Mouse (Mus musculus) embryonic facial prominence, embryonic 13.5 days (tissue): ENCODE measurements around the gene Tbc1d2. TPM values are rescaled to one million over a fixed set of nuclear protein-coding genes. Genes with fewer than 3 reads are reported as not detected.
"Not testable (repeated sequence)": the region's sequence is repeated elsewhere in the genome, so short reads cannot be mapped to it uniquely, and the experiment has no call there.

Source experiments
- ATAC-seq: fragments of 200-750 bp; cut with Nextera tagmentation; 2 replicates; pipeline ENCODE4 v1.8.0; 2017; ENCODE audit warnings: low read depth; ENCODE audit not compliant: insufficient number of reproducible peaks, insufficient read depth, low FRiP score, low TSS enrichment
- H3K27ac ChIP-seq: fragments of 300-500 bp; sonication (generic); 2 replicates; pipeline ENCODE4 v1.5.1; 2015; ENCODE audit warnings: moderate library complexity, mild to moderate bottlenecking, inconsistent platforms
- H3K27me3 ChIP-seq: fragments of 300-500 bp; sonication (generic); 2 replicates; pipeline ENCODE4 v1.6.1; 2015; ENCODE audit warnings: mild to moderate bottlenecking, inconsistent platforms
- H3K36me3 ChIP-seq: fragments of 300-500 bp; sonication (generic); 2 replicates; pipeline ENCODE4 v1.6.1; 2015; ENCODE audit warnings: mild to moderate bottlenecking, inconsistent platforms
- H3K4me1 ChIP-seq: fragments of 300-500 bp; sonication (generic); 2 replicates; pipeline ENCODE4 v1.6.1; 2015; ENCODE audit warnings: inconsistent platforms
- H3K4me2 ChIP-seq: fragments of 300-500 bp; sonication (generic); 2 replicates; pipeline ENCODE4 v1.6.1; 2015; ENCODE audit warnings: moderate library complexity, mild to moderate bottlenecking, inconsistent platforms
- H3K4me3 ChIP-seq: fragments of 300-500 bp; sonication (generic); 2 replicates; pipeline ENCODE4 v1.5.1; 2015; ENCODE audit warnings: mild to moderate bottlenecking, inconsistent platforms
- H3K9ac ChIP-seq: fragments of 300-500 bp; sonication (generic); 2 replicates; pipeline ENCODE4 v1.6.1; 2015; ENCODE audit warnings: mild to moderate bottlenecking, inconsistent platforms
- H3K9me3 ChIP-seq: fragments of 300-500 bp; sonication (generic); 2 replicates; pipeline ENCODE4 v1.6.1; 2016; ENCODE audit warnings: inconsistent platforms
- WGBS: fragments of 180-500 bp; shearing (Covaris S2); methylation state at CpG from one replicate; pipeline ENCODE4 v1.1.7; 2015; ENCODE audit warnings: mixed read lengths; 5-methylcytosine and 5-hydroxymethylcytosine counted together
- polyA plus RNA-seq: library from polyadenylated mRNA; unstranded; fragments of >200 nt; fragmentation: Nextera tagmentation; extraction: Ambion mirVana; gene quantifications from 2 replicates; pipeline ENCODE4 v1.2.1, GENCODE M21; 2015

Gene Tbc1d2
- polyA plus RNA-seq, 1 experiment from 2014 or later, result 2.8 TPM

GRCm38 (mm10) chr4:46575509-46576284, 74.3 kb downstream of the Tbc1d2 start:
- H3K9me3 ChIP-seq, H3K4me1 ChIP-seq, ATAC-seq, H3K9ac ChIP-seq, H3K27ac ChIP-seq, H3K4me2 ChIP-seq, H3K36me3 ChIP-seq, H3K27me3 ChIP-seq, H3K4me3 ChIP-seq: not testable (repeated sequence)
- WGBS, result 88% methylated on average over 6 of the region's 10 CpGs

- H3K4me3 ChIP-seq, result no peak overlapping the region
- H3K27me3 ChIP-seq, result no peaks in the 10 kb centered on the region
- no peak for ATAC-seq
- no peaks in the 10 kb centered on the region for H3K4me1 ChIP-seq
- H3K9me3 ChIP-seq, result 0 out of 2 replicates have a peak, but pooled peaks cover 3% of the 10 kb centered on the region
- H3K27ac ChIP-seq, result no peak overlapping the region
- WGBS, result 76% methylated on average over 12 of the region's 12 CpGs
- no peak overlapping the region for H3K9ac ChIP-seq
- H3K4me2 ChIP-seq, result no peak overlapping the region
- no peaks in the 10 kb centered on the region for H3K36me3 ChIP-seq
Measured at GRCm38 (mm10) chr4:46574841-46575240, 75.2 kb downstream of the Tbc1d2 start.

GRCm38 (mm10) chr4:46574024-46574753, 75.8 kb downstream of the Tbc1d2 start:
- ATAC-seq, result no peak
- H3K4me2 ChIP-seq, result no peak overlapping the region
- H3K4me3 ChIP-seq, result no peak overlapping the region
- H3K9ac ChIP-seq, result no peak overlapping the region
- no peaks in the 10 kb centered on the region for H3K36me3 ChIP-seq
- no peaks in the 10 kb centered on the region for H3K27me3 ChIP-seq
- WGBS, result 52% methylated on average over 9 of the region's 9 CpGs
- H3K9me3 ChIP-seq, result 0 out of 2 replicates have a peak, but pooled peaks cover 3% of the 10 kb centered on the region
- H3K4me1 ChIP-seq, result no peaks in the 10 kb centered on the region
- no peak overlapping the region for H3K27ac ChIP-seq

- no peak overlapping the region for H3K9ac ChIP-seq
- ATAC-seq, result no peak
- no peak overlapping the region for H3K4me2 ChIP-seq
- H3K27ac ChIP-seq, result no peak overlapping the region
- no peaks in the 10 kb centered on the region for H3K27me3 ChIP-seq
- no peak overlapping the region for H3K4me3 ChIP-seq
- no peaks in the 10 kb centered on the region for H3K36me3 ChIP-seq
- 71% methylated on average over 4 of the region's 4 CpGs for WGBS
- 0 out of 2 replicates have a peak, but pooled peaks cover 3% of the 10 kb centered on the region for H3K9me3 ChIP-seq
- no peaks in the 10 kb centered on the region for H3K4me1 ChIP-seq
Measured at GRCm38 (mm10) chr4:46572616-46573015, 77.4 kb downstream of the Tbc1d2 start.

- Histone ChIP-seq H3K9me3 (0 out of 2 replicates have a peak, but pooled peaks cover 3% of the 10 kb centered on the region), H3K36me3 (no peaks in the 10 kb centered on the region), H3K4me1 (no peaks in the 10 kb centered on the region), H3K9ac (no peak overlapping the region), H3K27me3 (no peaks in the 10 kb centered on the region), H3K4me3 (no peak overlapping the region), H3K4me2 (no peak overlapping the region), H3K27ac (no peak overlapping the region)
- 91% methylated on average over 9 of the region's 9 CpGs for WGBS
- ATAC-seq, result no peak
Measured at GRCm38 (mm10) chr4:46571744-46572143, 78.3 kb downstream of the Tbc1d2 start.

- no peak overlapping the region for H3K27ac ChIP-seq
- H3K27me3 ChIP-seq, result no peaks in the 10 kb centered on the region
- no peak for ATAC-seq
- H3K36me3 ChIP-seq, result no peaks in the 10 kb centered on the region
- no peak overlapping the region for H3K9ac ChIP-seq
- H3K9me3 ChIP-seq, result no peaks in the 10 kb centered on the region
- no peak overlapping the region for H3K4me2 ChIP-seq
- WGBS, result 26% methylated on average over 5 of the region's 5 CpGs
- H3K4me1 ChIP-seq, result peaks cover 4% of the 10 kb centered on the region; the same call in 1 of the 2 replicates
- no peak overlapping the region for H3K4me3 ChIP-seq
Measured at GRCm38 (mm10) chr4:46569671-46570070, 80.3 kb downstream of the Tbc1d2 start.

- WGBS, result 87% methylated on average over 8 of the region's 8 CpGs
- Histone ChIP-seq H3K36me3 (no peaks in the 10 kb centered on the region), H3K27me3 (no peaks in the 10 kb centered on the region), H3K4me1 (peaks cover 4% of the 10 kb centered on the region; the same call in 1 of the 2 replicates), H3K9me3 (no peaks in the 10 kb centered on the region), H3K9ac (no peak overlapping the region), H3K4me3 (no peak overlapping the region), H3K4me2 (no peak overlapping the region), H3K27ac (no peak overlapping the region)
- ATAC-seq, result no peak
Measured at GRCm38 (mm10) chr4:46568169-46568568, 81.8 kb downstream of the Tbc1d2 start.

- peaks cover 4% of the 10 kb centered on the region; the same call in 1 of the 2 replicates for H3K4me1 ChIP-seq
- H3K36me3 ChIP-seq, result no peaks in the 10 kb centered on the region
- no peak for ATAC-seq
- H3K9me3 ChIP-seq, result no peaks in the 10 kb centered on the region
- no peak overlapping the region for H3K9ac ChIP-seq
- H3K27me3 ChIP-seq, result no peaks in the 10 kb centered on the region
- H3K27ac ChIP-seq, result no peak overlapping the region
- WGBS, result 78% methylated on average over 8 of the region's 8 CpGs
- H3K4me3 ChIP-seq, result no peak overlapping the region
- no peak overlapping the region for H3K4me2 ChIP-seq
Measured at GRCm38 (mm10) chr4:46566931-46567671, 82.9 kb downstream of the Tbc1d2 start.

GRCm38 (mm10) chr4:46565393-46565955, 84.5 kb downstream of the Tbc1d2 start:
- H3K4me3 ChIP-seq, result no peak overlapping the region
- H3K27ac ChIP-seq, result no peak overlapping the region
- WGBS, result 80% methylated on average over 4 of the region's 4 CpGs
- H3K9me3 ChIP-seq, result no peaks in the 10 kb centered on the region
- H3K4me2 ChIP-seq, result no peak overlapping the region
- ATAC-seq, result no peak
- H3K36me3 ChIP-seq, result no peaks in the 10 kb centered on the region
- H3K27me3 ChIP-seq, result no peaks in the 10 kb centered on the region
- H3K4me1 ChIP-seq, result peaks cover 4% of the 10 kb centered on the region; the same call in 1 of the 2 replicates
- H3K9ac ChIP-seq, result no peak overlapping the region

GRCm38 (mm10) chr4:46564247-46564646, 85.8 kb downstream of the Tbc1d2 start:
- H3K4me3 ChIP-seq, result no peak overlapping the region
- H3K4me2 ChIP-seq, result no peak overlapping the region
- no peak overlapping the region for H3K27ac ChIP-seq
- 90% methylated on average over 4 of the region's 4 CpGs for WGBS
- ATAC-seq, result no peak
- H3K27me3 ChIP-seq, result no peaks in the 10 kb centered on the region
- H3K9ac ChIP-seq, result no peak overlapping the region
- no peaks in the 10 kb centered on the region for H3K36me3 ChIP-seq
- no peaks in the 10 kb centered on the region for H3K9me3 ChIP-seq
- peaks cover 4% of the 10 kb centered on the region; the same call in 1 of the 2 replicates for H3K4me1 ChIP-seq

GRCm38 (mm10) chr4:46563847-46564246, 86.2 kb downstream of the Tbc1d2 start:
- ATAC-seq, result no peak

More at GRCm38 (mm10) chr4:46563847-46564246, 86.2 kb downstream of the Tbc1d2 start:
- no peak overlapping the region for H3K27ac ChIP-seq
- WGBS, result 71% methylated on average over 10 of the region's 10 CpGs
- peaks cover 4% of the 10 kb centered on the region; the same call in 1 of the 2 replicates for H3K4me1 ChIP-seq
- H3K9ac ChIP-seq, result no peak overlapping the region
- no peak overlapping the region for H3K4me3 ChIP-seq
- H3K27me3 ChIP-seq, result no peaks in the 10 kb centered on the region
- H3K36me3 ChIP-seq, result no peaks in the 10 kb centered on the region
- no peak overlapping the region for H3K4me2 ChIP-seq
- H3K9me3 ChIP-seq, result no peaks in the 10 kb centered on the region
